Mouse (Mus musculus) CD4-positive naive resting alpha-beta T cell, adult 57 days (primary cell): ENCODE measurements around the gene Taok1. TPM values are rescaled to one million over a fixed set of nuclear protein-coding genes. Genes with fewer than 3 reads are reported as not detected.

Experiments
- total RNA-seq: library from RNA; stranded (reverse); gene quantifications from one replicate; pipeline ENCODE4 v1.2.4, GENCODE M21; 2023

Taok1 gene
- 41.1 TPM for total RNA-seq

DNA sequence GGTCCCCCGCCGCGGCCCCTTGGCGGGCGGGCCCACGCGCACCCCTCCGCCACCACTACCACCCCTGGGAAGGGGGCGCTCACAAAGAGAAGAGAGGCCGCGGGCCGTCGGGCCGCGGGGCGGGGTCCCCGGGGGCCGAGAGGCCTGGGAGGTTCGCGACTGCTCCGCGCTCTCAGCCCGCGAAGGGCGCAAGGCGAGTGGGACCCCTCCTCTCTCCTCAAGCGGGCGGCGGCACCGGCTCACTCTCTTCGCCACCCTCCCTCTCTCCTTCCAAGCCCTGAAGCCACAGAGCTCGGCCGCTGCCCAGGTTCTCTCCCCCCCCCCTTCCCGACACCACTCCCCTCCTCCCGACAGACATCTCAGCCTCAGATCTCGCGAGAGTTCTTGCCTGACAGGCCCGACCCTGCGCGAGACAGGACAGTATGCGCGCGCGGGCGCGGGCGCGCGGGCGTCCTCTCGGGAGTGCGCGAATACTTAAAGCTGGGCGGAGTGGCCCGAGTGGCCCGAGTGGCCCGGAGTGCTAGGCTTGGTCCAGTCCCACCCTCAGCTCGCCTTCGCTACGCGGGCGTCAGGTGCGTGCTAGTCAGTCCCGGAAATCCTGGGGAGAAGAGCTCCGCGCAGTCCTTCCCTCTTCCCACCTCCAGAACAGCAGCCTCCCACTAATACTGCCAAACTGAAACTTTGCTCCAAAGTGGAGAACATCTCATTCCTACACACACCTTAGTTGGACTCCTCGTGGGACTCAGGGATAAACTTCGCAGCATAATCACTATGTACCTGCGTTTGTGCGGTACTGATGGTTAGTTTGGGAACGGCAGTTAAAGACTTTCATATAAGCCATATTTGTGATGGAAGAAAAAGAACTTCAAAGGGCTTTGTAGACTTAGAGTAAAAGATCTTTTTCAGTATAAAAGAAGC, at the start of gene Taok1:
TSS of gene Taok1 (minus strand) at position 278 of the 918 bp plus-strand sequence.

DNA sequence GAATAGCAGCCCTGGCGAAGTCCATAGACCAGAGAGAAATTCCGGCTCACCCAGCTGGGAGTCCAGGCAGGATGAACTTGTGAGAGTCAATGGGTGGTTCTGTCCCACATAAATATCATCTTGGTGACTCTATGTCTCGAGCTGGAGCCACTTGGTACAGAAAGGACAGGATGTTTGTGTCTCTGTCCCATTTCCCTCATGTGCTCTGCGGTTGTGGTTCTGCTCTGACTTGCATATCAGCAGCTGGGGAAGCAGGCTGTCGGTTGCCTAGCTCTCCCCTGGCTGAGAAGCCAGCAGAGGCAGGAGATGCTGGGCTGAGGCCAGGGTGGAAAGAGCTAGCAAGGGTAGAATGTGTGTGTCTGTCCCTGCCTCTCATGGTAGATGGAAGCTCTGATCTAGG, 88.6 kb downstream of the Taok1 start, which contains the start of gene Gm10392:
TSS of gene Gm10392 (minus strand) at position 156 of the 400 bp plus-strand sequence.

DNA sequence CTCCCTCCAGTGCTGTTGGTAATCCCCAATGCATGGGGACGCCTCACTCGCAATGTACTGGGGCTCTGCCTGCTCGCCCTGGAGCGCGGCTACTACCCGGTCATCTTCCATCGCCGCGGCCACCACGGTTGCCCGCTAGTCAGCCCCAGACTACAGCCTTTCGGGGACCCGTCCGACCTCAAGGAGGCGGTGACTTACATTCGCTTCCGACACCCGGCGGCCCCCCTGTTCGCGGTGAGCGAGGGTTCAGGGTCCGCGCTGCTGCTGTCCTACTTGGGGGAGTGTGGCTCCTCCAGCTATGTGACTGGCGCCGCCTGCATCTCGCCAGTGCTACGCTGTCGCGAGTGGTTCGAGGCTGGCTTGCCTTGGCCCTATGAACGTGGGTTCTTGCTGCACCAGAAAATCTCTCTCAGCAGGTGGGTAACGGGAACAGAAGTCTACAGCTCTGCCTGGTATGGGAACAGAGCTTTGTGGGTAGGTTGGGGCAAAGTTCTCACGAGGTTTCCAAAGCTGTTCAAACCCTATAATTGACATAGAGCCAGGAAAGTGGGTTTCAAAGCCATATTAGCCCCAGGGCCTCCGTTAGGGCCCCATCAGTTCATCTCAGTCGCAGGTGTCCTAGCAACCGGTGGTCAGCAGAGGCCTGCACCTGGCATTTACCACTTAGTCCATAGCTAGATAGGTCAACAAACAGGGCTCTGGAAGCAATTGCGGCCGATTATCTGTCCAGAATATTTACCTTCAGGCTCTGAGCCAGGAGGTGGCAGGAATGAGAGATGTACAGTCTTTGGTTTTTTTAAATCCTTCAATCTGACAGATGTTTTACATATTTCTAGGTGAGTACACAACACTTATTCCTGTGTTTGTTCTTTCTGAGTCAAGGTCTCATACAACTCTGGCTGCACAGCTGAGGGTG, 91.7 kb downstream of the Taok1 start, which contains the start of gene Trp53i13:
TSS of gene Trp53i13 (minus strand) at position 344 of the 916 bp plus-strand sequence.

DNA sequence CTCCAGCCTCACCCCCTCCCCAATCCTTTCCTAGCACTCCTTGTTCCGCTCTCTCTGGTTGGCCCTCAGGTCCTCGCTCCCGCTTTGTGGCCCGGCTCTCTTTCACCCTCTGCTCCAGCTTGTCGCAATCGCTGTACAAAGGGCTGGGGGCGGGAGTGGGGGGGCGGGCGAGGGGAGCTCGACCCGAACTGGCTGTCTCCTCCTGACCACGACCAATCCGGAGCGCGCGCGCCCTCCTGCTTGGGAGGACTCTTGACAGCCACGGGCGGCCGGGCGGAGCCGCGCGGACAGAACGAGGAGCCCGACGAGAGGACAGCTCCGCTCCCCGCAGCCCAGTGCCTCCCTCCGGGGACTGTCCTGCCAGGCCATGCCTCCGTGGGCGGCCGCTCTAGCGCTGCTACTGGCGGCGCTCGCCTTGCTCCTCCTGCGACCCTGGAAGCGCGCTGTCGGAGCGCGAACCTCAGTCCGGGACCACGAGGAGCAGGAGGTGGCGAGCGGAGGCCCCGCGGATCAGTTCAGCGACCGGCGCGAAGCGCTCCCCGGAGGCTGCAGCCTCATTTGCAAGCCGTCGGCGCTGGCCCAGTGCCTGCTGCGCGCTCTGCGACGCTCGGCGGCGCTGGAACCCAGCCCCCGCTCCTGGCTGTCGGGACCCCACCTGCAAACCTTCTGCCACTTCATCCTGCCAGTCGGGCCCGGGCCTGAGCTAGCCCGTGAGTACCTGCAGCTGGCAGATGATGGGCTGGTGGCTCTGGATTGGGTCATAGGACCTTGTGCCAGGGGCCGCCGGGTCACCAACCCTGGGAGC, 92.6 kb downstream of the Taok1 start, which contains the start of gene Abhd15:
TSS of gene Abhd15 (plus strand) at position 290 of the 805 bp plus-strand sequence.

DNA sequence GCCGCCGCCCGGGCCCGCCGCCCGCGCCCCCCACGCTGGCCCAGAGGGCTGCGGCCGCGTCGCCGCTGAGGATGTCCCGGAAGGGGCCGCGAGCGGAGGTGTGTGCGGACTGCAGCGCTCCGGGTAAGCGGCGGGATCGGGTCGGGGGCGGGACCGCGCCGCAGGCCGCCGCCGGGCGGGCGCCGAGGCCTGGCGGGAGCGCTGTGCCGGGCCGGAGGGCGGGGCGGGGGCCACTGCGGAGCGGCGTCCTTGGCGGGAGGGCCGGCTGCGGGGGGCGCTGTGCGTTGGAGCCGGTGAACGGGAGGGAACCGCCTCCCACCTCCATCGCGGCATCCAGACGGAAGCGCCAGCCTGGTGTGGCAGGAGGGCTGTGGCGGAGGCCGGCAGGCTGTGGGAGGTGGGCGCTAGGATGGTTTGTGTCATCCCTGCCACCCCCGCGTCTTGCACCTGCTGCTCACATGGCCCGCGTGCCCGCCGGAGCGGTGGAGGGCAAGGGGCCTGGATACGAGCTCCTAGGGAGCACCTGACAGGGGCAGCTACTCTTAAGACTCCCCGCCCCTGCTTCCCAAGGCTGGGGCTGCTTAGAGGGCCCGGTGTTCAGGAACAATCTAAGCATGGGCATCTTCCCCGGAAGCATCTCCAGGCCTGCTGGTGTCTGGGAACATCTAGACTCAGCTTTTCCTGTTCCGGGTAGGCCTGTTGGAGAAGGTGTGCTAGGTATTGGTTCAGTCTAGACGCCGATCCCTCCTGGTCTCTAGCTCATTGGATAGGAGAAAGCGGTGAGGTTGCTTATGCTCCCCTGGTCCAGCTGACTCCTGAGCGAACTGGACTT, 113.9 kb downstream of the Taok1 start, which contains the start of gene Git1:
TSS of gene Git1 (plus strand) at position 51 of the 832 bp plus-strand sequence.

DNA sequence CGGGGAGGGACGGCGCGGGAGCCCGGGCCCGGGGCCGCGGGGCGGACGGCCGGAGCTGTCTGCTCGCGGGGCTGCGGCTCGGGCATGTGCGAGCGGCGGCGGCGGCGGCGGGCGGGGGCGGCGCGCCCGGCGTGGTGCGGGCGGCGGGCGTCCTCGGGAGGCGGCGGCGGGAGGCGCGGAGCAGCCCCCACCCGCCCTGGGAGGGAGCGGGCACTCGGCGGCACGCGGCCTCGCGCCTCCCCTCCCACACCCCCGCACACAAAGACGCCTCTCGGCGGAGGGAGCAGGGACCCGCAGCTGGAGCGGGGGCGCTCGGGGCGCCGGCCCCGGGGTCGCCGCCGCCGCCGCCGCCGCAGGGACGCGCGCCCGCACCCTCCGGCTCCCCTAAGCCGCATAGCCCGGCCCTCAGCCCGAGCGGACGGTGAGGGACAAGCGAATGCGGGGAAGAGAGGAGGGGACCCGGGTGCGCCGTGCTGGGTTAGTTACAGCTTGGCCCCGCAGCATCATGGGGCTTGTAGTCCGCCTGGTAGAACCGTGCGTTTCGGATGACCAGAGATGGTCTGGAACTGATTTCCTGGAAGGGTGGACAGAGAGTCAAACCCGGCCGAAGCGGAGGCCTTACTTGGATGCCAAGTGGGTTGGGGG, 117.9 kb downstream of the Taok1 start, which contains the start of gene Ankrd13b:
TSS of gene Ankrd13b (minus strand) at position 88 of the 645 bp plus-strand sequence.

Other genes with a start within 250 kb of the Taok1 start
- gene Coro6, start 145.4 kb downstream of the Taok1 start, total RNA-seq = 1.0 TPM
- gene Ankrd13b, start 118.1 kb downstream of the Taok1 start, total RNA-seq = 17.7 TPM
- gene Git1, start 114.3 kb downstream of the Taok1 start, total RNA-seq = 47.8 TPM
- gene Abhd15, start 92.7 kb downstream of the Taok1 start, total RNA-seq = 6.8 TPM
- 21.7 TPM for gene Trp53i13, start 91.8 kb downstream of the Taok1 start, total RNA-seq
- gene Gm10392, start 88.6 kb downstream of the Taok1 start, total RNA-seq = 3.0 TPM
- gene Nufip2, start 78.3 kb upstream of the Taok1 start, total RNA-seq = 149 TPM
- gene Cryba1, start 117.5 kb upstream of the Taok1 start, total RNA-seq = not detected
- 62.6 TPM for gene Myo18a, start 155.4 kb upstream of the Taok1 start, total RNA-seq
- gene Gm10277, start 179.9 kb upstream of the Taok1 start, total RNA-seq = not detected